Mouse (Mus musculus) midbrain, postnatal 0 days (tissue): Measurements from ENCODE around the gene Slit3. TPM values are rescaled to one million over a fixed set of nuclear protein-coding genes. Genes with fewer than 3 reads are reported as not detected.

Source experiments
- ATAC-seq: fragments of 200-750 bp; cut with Nextera tagmentation; 2 replicates; pipeline ENCODE4 v1.8.0; 2017; ENCODE audit warnings: moderate number of reproducible peaks, mild to moderate bottlenecking, moderate TSS enrichment, moderate library complexity; ENCODE audit not compliant: low FRiP score
- DNase-seq: peaks from one replicate; pipeline ENCODE4 v3.0.0-alpha.2; 2015; ENCODE audit warnings: low spot score
- H3K27ac ChIP-seq: fragments of 300-500 bp; sonication (generic); 2 replicates; pipeline ENCODE4 v1.5.1; 2014; ENCODE audit warnings: low read depth, mild to moderate bottlenecking, low read length, mixed read lengths
- H3K27me3 ChIP-seq: fragments of 300-500 bp; sonication (generic); 2 replicates; pipeline ENCODE4 v1.6.1; 2014; ENCODE audit warnings: low read length, control low read depth, mixed read lengths; ENCODE audit not compliant: insufficient read depth
- H3K36me3 ChIP-seq: fragments of 300-500 bp; sonication (generic); 2 replicates; pipeline ENCODE4 v1.6.1; 2014; ENCODE audit warnings: low read length, control low read depth, mixed read lengths; ENCODE audit not compliant: insufficient read depth
- H3K4me1 ChIP-seq: fragments of 300-500 bp; sonication (generic); 2 replicates; pipeline ENCODE4 v1.6.1; 2014; ENCODE audit warnings: mild to moderate bottlenecking, control low read depth, antibody characterized with exemption, low read length, mixed read lengths; ENCODE audit not compliant: insufficient read depth
- H3K4me2 ChIP-seq: fragments of 300-500 bp; sonication (generic); 2 replicates; pipeline ENCODE4 v1.6.1; 2014; ENCODE audit warnings: low read depth, mild to moderate bottlenecking, low read length, mixed read lengths; ENCODE audit not compliant: poor library complexity, severe bottlenecking
- H3K4me3 ChIP-seq: fragments of 300-500 bp; sonication (generic); 2 replicates; pipeline ENCODE4 v1.5.1; 2014; ENCODE audit warnings: low read depth, mild to moderate bottlenecking, low read length, moderate library complexity
- H3K9ac ChIP-seq: fragments of 300-500 bp; sonication (generic); replicated peaks from 2 replicates; pipeline ENCODE4 v1.6.1; 2014; ENCODE audit warnings: mild to moderate bottlenecking, low read length, moderate library complexity, mixed read lengths; ENCODE audit not compliant: poor library complexity, severe bottlenecking
- H3K9me3 ChIP-seq: fragments of 300-500 bp; sonication (generic); 2 replicates; pipeline ENCODE4 v1.6.1; 2016; ENCODE audit warnings: low read length, control low read depth
- CTCF ChIP-seq: IDR thresholded peaks from 2 replicates; pipeline ENCODE4 v1.5.1; 2016; ENCODE audit warnings: antibody characterized with exemption, mild to moderate bottlenecking
- WGBS: fragments of 180-500 bp; shearing (Covaris S2); extraction: QIAGEN DNeasy Blood & Tissue Kit; methylation state at CpG from one replicate; pipeline ENCODE4 v1.1.7; 2014; 5-methylcytosine and 5-hydroxymethylcytosine counted together
- polyA plus RNA-seq: library from polyadenylated mRNA; unstranded; fragments of >200 nt; fragmentation: Nextera tagmentation; extraction: Ambion mirVana; gene quantifications from 2 replicates; pipeline ENCODE4 v1.2.1, GENCODE M21; 2015
- total RNA-seq: library from RNA; depleted of rRNA; stranded (reverse); fragments of >200 nt; gene quantifications from 2 replicates; pipeline ENCODE4 v1.2.3, GENCODE M21; 2014

Slit3 gene
- total and polyA plus RNA-seq, 2 experiments from 2014 or later = 3.6 to 7.7 TPM

GRCm38 (mm10) chr11:35306922-35307321 is 185.9 kb downstream of the Slit3 start:
- Histone ChIP-seq H3K4me1 (no peaks in the 10 kb centered on the region), H3K4me2 (no peak overlapping the region), H3K9ac (no peak overlapping the region), H3K9me3 (no peaks in the 10 kb centered on the region), H3K4me3 (no peak overlapping the region), H3K27me3 (no peaks in the 10 kb centered on the region), H3K27ac (no peak overlapping the region), H3K36me3 (no peaks in the 10 kb centered on the region)
- 77% methylated on average over 5 of the region's 5 CpGs for WGBS
- ATAC-seq (no peak), DNase-seq (no peak)
- no peak for TF ChIP-seq CTCF

DNA sequence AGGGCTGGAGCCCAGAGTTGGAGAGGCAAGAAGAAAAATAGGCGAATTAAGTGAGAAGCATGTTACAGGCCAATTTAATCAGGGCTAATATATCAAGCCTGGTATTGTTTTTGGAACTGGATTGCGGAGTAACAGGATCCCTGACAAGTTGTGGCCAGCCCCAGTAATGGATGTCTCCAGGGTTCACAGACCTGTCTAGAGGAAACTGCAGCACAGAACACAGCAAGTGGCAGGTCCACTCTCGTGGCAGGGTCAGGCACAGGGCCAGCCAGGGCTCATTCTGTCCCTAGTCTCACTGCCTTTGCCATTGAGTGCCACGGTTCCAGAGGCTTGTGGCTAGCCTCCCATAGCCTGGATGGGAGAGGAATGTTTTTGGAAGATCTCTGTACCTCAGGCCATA is 187.0 kb downstream of the Slit3 start:
- no peaks in the 10 kb centered on the region for H3K36me3 ChIP-seq
- no peaks in the 10 kb centered on the region for H3K4me1 ChIP-seq
- ATAC-seq (no peak), DNase-seq (no peak)
- H3K4me2 ChIP-seq = no peak overlapping the region
- no peaks in the 10 kb centered on the region for H3K9me3 ChIP-seq
- no peak overlapping the region for H3K4me3 ChIP-seq
- no peak overlapping the region for H3K9ac ChIP-seq
- WGBS = 85% methylated on average over 4 of the region's 4 CpGs
- no peak for TF ChIP-seq CTCF
- no peaks in the 10 kb centered on the region for H3K27me3 ChIP-seq
- H3K27ac ChIP-seq = no peak overlapping the region

DNA sequence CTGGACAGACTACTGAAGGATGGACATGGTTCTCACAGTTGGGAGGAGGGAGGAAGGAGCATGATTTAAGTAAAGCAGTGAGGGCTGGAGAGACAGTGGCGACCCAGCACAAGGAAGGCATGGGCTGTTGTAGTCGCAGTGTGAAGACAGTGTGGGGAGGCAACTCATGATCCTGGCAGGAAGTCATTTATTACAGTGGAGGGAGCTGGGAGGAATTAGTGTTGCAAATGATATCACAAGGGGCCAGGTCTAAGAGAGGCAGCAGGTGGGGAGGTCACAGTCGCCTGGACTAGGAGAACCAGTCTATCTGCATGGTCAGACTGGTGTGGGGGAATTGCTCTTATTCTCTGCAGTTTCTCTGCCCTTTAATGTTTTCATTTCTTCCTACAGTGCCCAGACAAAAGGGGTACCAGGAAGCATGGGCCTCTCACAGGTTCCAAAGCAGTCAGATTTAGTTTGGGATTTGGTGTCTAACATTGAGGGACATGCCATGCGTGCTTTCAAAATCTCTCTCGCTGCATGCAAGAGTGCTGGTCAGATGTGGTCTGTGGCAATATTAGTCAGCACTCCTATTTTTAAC is 194.5 kb downstream of the Slit3 start:
- 78% methylated on average over 5 of the region's 5 CpGs for WGBS

GRCm38 (mm10) chr11:35317221-35317620 is 196.2 kb downstream of the Slit3 start:
- H3K4me3 ChIP-seq = no peak overlapping the region
- H3K9ac ChIP-seq = no peak overlapping the region
- no peaks in the 10 kb centered on the region; the same call in 1 of the 2 replicates for H3K4me1 ChIP-seq
- H3K4me2 ChIP-seq = no peak overlapping the region
- TF ChIP-seq CTCF = no peak
- peaks cover 6% of the 10 kb centered on the region; the same call in 1 of the 2 replicates for H3K27me3 ChIP-seq
- ATAC-seq = no peak
- no peak for DNase-seq
- no peak overlapping the region for H3K27ac ChIP-seq
- no peaks in the 10 kb centered on the region for H3K36me3 ChIP-seq
- 87% methylated on average over 5 of the region's 5 CpGs for WGBS
- no peaks in the 10 kb centered on the region for H3K9me3 ChIP-seq

More for the DNA sequence above, 194.5 kb downstream of the Slit3 start:
- no peaks in the 10 kb centered on the region for H3K9me3 ChIP-seq
- H3K27me3 ChIP-seq = peaks cover 6% of the 10 kb centered on the region; the same call in 1 of the 2 replicates
- ATAC-seq = no peak
- H3K27ac ChIP-seq = no peak overlapping the region
- DNase-seq = no peak
- H3K9ac ChIP-seq = no peak overlapping the region
- no peaks in the 10 kb centered on the region; the same call in 1 of the 2 replicates for H3K4me1 ChIP-seq
- no peak overlapping the region for H3K4me3 ChIP-seq
- no peak for TF ChIP-seq CTCF
- H3K36me3 ChIP-seq = no peaks in the 10 kb centered on the region
- no peak overlapping the region for H3K4me2 ChIP-seq

DNA sequence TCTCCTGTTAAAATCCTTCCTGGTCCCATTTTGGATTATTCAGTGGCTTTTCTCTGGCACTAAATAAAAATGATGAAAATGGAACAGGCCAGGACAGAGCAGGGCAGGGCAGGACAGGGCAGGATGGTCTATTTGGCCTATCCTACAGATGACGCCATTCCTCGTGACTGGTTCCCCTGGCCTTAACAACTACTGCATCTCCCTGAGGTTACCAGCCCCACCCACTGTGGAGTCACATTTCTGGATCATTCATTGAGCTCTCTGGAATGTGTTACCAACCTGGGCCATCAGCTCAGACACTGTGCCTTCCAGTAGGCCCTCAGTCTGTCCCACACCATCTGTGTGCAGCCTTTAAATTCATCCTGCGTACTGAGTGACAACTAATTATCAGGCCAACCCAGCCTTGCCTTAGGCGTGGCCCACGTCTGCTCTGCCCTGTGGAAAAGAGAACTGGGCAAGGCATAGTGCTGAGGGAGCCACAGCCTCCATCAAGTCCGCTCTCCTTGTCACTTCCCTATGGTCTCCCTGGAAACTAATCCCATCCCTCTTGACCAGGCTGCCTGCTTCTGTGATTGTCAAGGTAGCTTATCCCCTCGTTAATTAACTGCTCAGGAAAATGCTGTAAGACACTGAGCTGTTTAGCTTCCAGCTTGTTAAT is 196.9 kb downstream of the Slit3 start:
- H3K4me1 ChIP-seq = no peaks in the 10 kb centered on the region; the same call in 1 of the 2 replicates
- H3K27me3 ChIP-seq = peaks cover 6% of the 10 kb centered on the region; the same call in 1 of the 2 replicates
- 0 out of 2 replicates have a peak, but pooled peaks have one; percentile 20 for ATAC-seq
- no peak overlapping the region for H3K4me3 ChIP-seq
- no peaks in the 10 kb centered on the region for H3K9me3 ChIP-seq
- no peak overlapping the region for H3K4me2 ChIP-seq
- H3K27ac ChIP-seq = no peak overlapping the region
- no peaks in the 10 kb centered on the region for H3K36me3 ChIP-seq
- H3K9ac ChIP-seq = no peak overlapping the region
- peak; percentile 51 for DNase-seq
- no peak for TF ChIP-seq CTCF
- 35% methylated on average over 7 of the region's 7 CpGs for WGBS

- Histone ChIP-seq H3K4me1 (no peaks in the 10 kb centered on the region; the same call in 1 of the 2 replicates), H3K9ac (no peak overlapping the region), H3K4me3 (no peak overlapping the region), H3K36me3 (no peaks in the 10 kb centered on the region), H3K27ac (no peak overlapping the region), H3K4me2 (no peak overlapping the region), H3K27me3 (peaks cover 6% of the 10 kb centered on the region; the same call in 1 of the 2 replicates), H3K9me3 (no peaks in the 10 kb centered on the region)
- DNase-seq (no peak), ATAC-seq (no peak)
- TF ChIP-seq CTCF = no peak
- WGBS = 42% methylated on average over 12 of the region's 12 CpGs
Measured at GRCm38 (mm10) chr11:35318433-35319020, 197.5 kb downstream of the Slit3 start.
